Mouse (Mus musculus): ENCODE results near the gene Gng8. TPM values are rescaled to one million over a fixed set of nuclear protein-coding genes. Genes with fewer than 3 reads are reported as not detected.

Gene Gng8
- polyA plus RNA-seq, 1 experiment from 2014 or later: 10.8 TPM

GRCm38 (mm10) chr7:16922360-16922973 lies 30.9 kb downstream of the Gng8 start:
- peak overlapping the region; percentile 69 for H3K4me3 ChIP-seq (ENCODE audit: low read depth, low read length)
- H3K4me2 ChIP-seq: peak overlapping the region; percentile 97
- no peaks in the 10 kb centered on the region for H3K27me3 ChIP-seq (ENCODE audit: insufficient read depth, low read length)
- no peak for DNase-seq
- 42% methylated on average over 10 of the region's 10 CpGs for WGBS
- ATAC-seq (ENCODE audit: insufficient read depth): no peak
- peaks cover 17% of the 10 kb centered on the region for H3K4me1 ChIP-seq (ENCODE audit: insufficient read depth)
- H3K9me3 ChIP-seq (ENCODE audit: low read depth, low read length): no peaks in the 10 kb centered on the region
- H3K9ac ChIP-seq: peak overlapping the region; percentile 83
- no peak for TF ChIP-seq CTCF (IDR thresholded peaks at IDR 0.05; ENCODE audit: low read depth)
- H3K27ac ChIP-seq (ENCODE audit: low read depth): peak overlapping the region; percentile 96; the same call in 1 of the 2 replicates
- H3K36me3 ChIP-seq (ENCODE audit: insufficient read depth): peaks cover 44% of the 10 kb centered on the region

GRCm38 (mm10) chr7:16923283-16924036 lies 31.9 kb downstream of the Gng8 start:
- Histone ChIP-seq H3K9ac (peak overlapping the region; percentile 83), H3K9me3 (ENCODE audit: low read depth, low read length) (no peaks in the 10 kb centered on the region), H3K36me3 (ENCODE audit: insufficient read depth) (peaks cover 34% of the 10 kb centered on the region), H3K4me2 (peak overlapping the region; percentile 97), H3K27ac (ENCODE audit: low read depth) (peak overlapping the region; percentile 96), H3K4me1 (ENCODE audit: insufficient read depth) (peaks cover 17% of the 10 kb centered on the region), H3K27me3 (ENCODE audit: insufficient read depth, low read length) (no peaks in the 10 kb centered on the region), H3K4me3 (ENCODE audit: low read depth, low read length) (peak overlapping the region; percentile 69)
- peak; percentile 10; the same call in 1 of the 2 replicates for ATAC-seq (ENCODE audit: insufficient read depth)
- TF ChIP-seq CTCF (IDR thresholded peaks at IDR 0.05; ENCODE audit: low read depth): no peak
- DNase-seq: no peak
- under 1% methylated on average over 57 of the region's 57 CpGs for WGBS

GRCm38 (mm10) chr7:16924037-16924834 lies 32.6 kb downstream of the Gng8 start, which contains the start of gene Calm3:
Calm3 (minus strand) TSS chr7:16924114.
- WGBS: 2% methylated on average over 63 of the region's 64 CpGs
- no peaks in the 10 kb centered on the region for H3K27me3 ChIP-seq (ENCODE audit: insufficient read depth, low read length)
- peaks cover 17% of the 10 kb centered on the region for H3K4me1 ChIP-seq (ENCODE audit: insufficient read depth)
- TF ChIP-seq CTCF (IDR thresholded peaks at IDR 0.05; ENCODE audit: low read depth): peak; percentile 43
- no peaks in the 10 kb centered on the region for H3K9me3 ChIP-seq (ENCODE audit: low read depth, low read length)
- H3K36me3 ChIP-seq (ENCODE audit: insufficient read depth): peaks cover 27% of the 10 kb centered on the region
- H3K4me3 ChIP-seq (ENCODE audit: low read depth, low read length): peak within 1 kb of the TSS; percentile 69
- DNase-seq (peak; percentile 100), ATAC-seq (ENCODE audit: insufficient read depth) (peak; percentile 93)
- H3K4me2 ChIP-seq: peak within 1 kb of the TSS; percentile 97
- H3K27ac ChIP-seq (ENCODE audit: low read depth): peak within 1 kb of the TSS; percentile 96
- peak within 1 kb of the TSS; percentile 83 for H3K9ac ChIP-seq

GRCm38 (mm10) chr7:16928341-16928740 lies 36.8 kb downstream of the Gng8 start:
- no peak overlapping the region for H3K4me2 ChIP-seq

GRCm38 (mm10) chr7:16930850-16931249 lies 39.3 kb downstream of the Gng8 start:
- WGBS: 2% methylated on average over 1 of the region's 1 CpGs
- peak; percentile 78 for TF ChIP-seq CTCF (IDR thresholded peaks at IDR 0.05; ENCODE audit: low read depth)
- DNase-seq: peak; percentile 88

More at GRCm38 (mm10) chr7:16928341-16928740, 36.8 kb downstream of the Gng8 start:
- no peaks in the 10 kb centered on the region for H3K27me3 ChIP-seq (ENCODE audit: insufficient read depth, low read length)
- H3K27ac ChIP-seq (ENCODE audit: low read depth): no peak overlapping the region
- H3K9ac ChIP-seq: no peak overlapping the region
- ATAC-seq (ENCODE audit: insufficient read depth): no peak
- H3K4me3 ChIP-seq (ENCODE audit: low read depth, low read length): no peak overlapping the region
- no peaks in the 10 kb centered on the region for H3K9me3 ChIP-seq (ENCODE audit: low read depth, low read length)
- DNase-seq: no peak
- peaks cover 6% of the 10 kb centered on the region for H3K4me1 ChIP-seq (ENCODE audit: insufficient read depth)
- 48% methylated on average over 2 of the region's 2 CpGs for WGBS
- H3K36me3 ChIP-seq (ENCODE audit: insufficient read depth): no peaks in the 10 kb centered on the region
- TF ChIP-seq CTCF (IDR thresholded peaks at IDR 0.05; ENCODE audit: low read depth): no peak

GRCm38 (mm10) chr7:16931968-16932627 lies 40.5 kb downstream of the Gng8 start:
- TF ChIP-seq CTCF (IDR thresholded peaks at IDR 0.05; ENCODE audit: low read depth): peak; percentile 94
- whole genome bisulfite sequencing: 17% methylated on average over 14 of the region's 14 CpGs

More at GRCm38 (mm10) chr7:16930850-16931249, 39.3 kb downstream of the Gng8 start:
- Histone ChIP-seq H3K4me2 (no peak overlapping the region), H3K9me3 (ENCODE audit: low read depth, low read length) (no peaks in the 10 kb centered on the region), H3K4me1 (ENCODE audit: insufficient read depth) (peaks cover 6% of the 10 kb centered on the region), H3K27me3 (ENCODE audit: insufficient read depth, low read length) (no peaks in the 10 kb centered on the region), H3K9ac (no peak overlapping the region), H3K36me3 (ENCODE audit: insufficient read depth) (no peaks in the 10 kb centered on the region), H3K4me3 (ENCODE audit: low read depth, low read length) (no peak overlapping the region), H3K27ac (ENCODE audit: low read depth) (no peak overlapping the region)
- ATAC-seq (ENCODE audit: insufficient read depth): no peak

More at GRCm38 (mm10) chr7:16931968-16932627, 40.5 kb downstream of the Gng8 start:
- peak; percentile 96 for DNase-seq
- no peak overlapping the region for H3K4me2 ChIP-seq
- H3K27me3 ChIP-seq (ENCODE audit: insufficient read depth, low read length): no peaks in the 10 kb centered on the region
- peak; percentile 55 for ATAC-seq (ENCODE audit: insufficient read depth)
- H3K4me1 ChIP-seq (ENCODE audit: insufficient read depth): peaks cover 6% of the 10 kb centered on the region
- H3K9ac ChIP-seq: no peak overlapping the region
- H3K4me3 ChIP-seq (ENCODE audit: low read depth, low read length): no peak overlapping the region
- no peaks in the 10 kb centered on the region for H3K9me3 ChIP-seq (ENCODE audit: low read depth, low read length)
- no peak overlapping the region for H3K27ac ChIP-seq (ENCODE audit: low read depth)
- no peaks in the 10 kb centered on the region for H3K36me3 ChIP-seq (ENCODE audit: insufficient read depth)

Data from lung, embryonic 14.5 days (tissue).